Mouse (Mus musculus) bone marrow, adult 2 months (tissue): Measurements from ENCODE around the gene Tubb2b. TPM values are rescaled to one million over a fixed set of nuclear protein-coding genes. Genes with fewer than 3 reads are reported as not detected.

Source experiments
- H3K27ac ChIP-seq: fragments of 200-500 bp; 2 replicates; pipeline ENCODE4 v1.5.1; 2012; ENCODE audit warnings: low read depth, mild to moderate bottlenecking, control low read depth, inconsistent platforms, low read length; ENCODE audit not compliant: control insufficient read depth, poor library complexity, insufficient read depth
- H3K4me1 ChIP-seq: fragments of 200-500 bp; 2 replicates; pipeline ENCODE4 v1.6.1; 2011; ENCODE audit warnings: low read length; ENCODE audit not compliant: control insufficient read depth, insufficient read depth
- H3K4me3 ChIP-seq: fragments of 200-500 bp; replicated peaks from 2 replicates; pipeline ENCODE3; 2011; ENCODE audit warnings: mild to moderate bottlenecking, low read depth, low read length, control low read depth; ENCODE audit not compliant: control insufficient read depth
- CTCF ChIP-seq: fragments of 200-500 bp; IDR thresholded peaks from 2 replicates; pipeline ENCODE4 v1.5.1; 2011; ENCODE audit warnings: low read length, control low read depth; ENCODE audit not compliant: control insufficient read depth, insufficient read depth
- POLR2A ChIP-seq: fragments of 200-500 bp; IDR thresholded peaks from 2 replicates; pipeline ENCODE4 v1.6.1; 2011; ENCODE audit warnings: low read depth, mild to moderate bottlenecking, control low read depth, low read length, borderline replicate concordance; ENCODE audit not compliant: control insufficient read depth
- WGBS: fragments of 180-500 bp; shearing (Covaris S2); methylation state at CpG from one replicate; pipeline ENCODE4 v1.1.7; 2018; 5-methylcytosine and 5-hydroxymethylcytosine counted together
- polyA plus RNA-seq: library from polyadenylated mRNA; stranded (reverse); fragments of >200 nt; gene quantifications from 2 replicates; pipeline ENCODE4 v1.2.4, GENCODE M21; 2011; ENCODE audit warnings: low replicate concordance; ENCODE audit not compliant: missing spikeins, insufficient read depth, insufficient read length

Gene Tubb2b
- polyA plus RNA-seq, 1 experiment: 37.3 TPM

DNA sequence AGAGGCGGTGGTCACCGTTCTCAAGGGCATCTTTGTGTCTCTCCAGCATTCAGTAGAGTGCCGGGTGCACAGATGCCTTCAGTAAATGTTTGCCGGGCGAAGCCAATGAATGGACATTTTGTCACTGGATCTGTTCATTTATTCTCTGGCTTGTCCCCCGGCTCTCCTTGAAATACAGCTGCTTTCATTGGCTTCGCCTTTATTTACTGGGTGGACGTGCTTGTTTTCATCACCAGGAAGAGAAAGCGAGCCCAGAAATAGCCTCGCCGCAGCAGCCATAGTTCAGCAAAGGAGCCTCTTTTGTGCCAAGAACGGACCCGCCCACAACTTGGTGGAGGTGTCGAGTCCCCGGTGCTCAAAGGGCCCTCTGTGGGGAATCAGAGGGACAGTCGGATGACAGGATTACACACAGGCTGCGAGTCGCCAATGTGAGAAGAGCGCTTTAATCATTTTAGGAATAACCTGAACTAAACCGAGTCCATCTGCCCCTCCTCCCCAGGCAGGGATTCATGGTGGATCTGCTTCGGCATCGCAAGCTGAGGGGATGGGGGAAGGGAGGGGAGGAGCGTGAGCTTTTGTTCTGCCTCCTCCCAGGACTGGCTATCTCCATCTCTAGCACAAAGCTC lies 18.6 kb upstream of the Tubb2b start:
- H3K4me1 ChIP-seq: no peaks in the 10 kb centered on the region
- no peak overlapping the region for H3K27ac ChIP-seq
- 9% methylated on average over 23 of the region's 23 CpGs for WGBS
- TF ChIP-seq CTCF (no peak), POLR2A (no peak)
- no peak overlapping the region for H3K4me3 ChIP-seq

DNA sequence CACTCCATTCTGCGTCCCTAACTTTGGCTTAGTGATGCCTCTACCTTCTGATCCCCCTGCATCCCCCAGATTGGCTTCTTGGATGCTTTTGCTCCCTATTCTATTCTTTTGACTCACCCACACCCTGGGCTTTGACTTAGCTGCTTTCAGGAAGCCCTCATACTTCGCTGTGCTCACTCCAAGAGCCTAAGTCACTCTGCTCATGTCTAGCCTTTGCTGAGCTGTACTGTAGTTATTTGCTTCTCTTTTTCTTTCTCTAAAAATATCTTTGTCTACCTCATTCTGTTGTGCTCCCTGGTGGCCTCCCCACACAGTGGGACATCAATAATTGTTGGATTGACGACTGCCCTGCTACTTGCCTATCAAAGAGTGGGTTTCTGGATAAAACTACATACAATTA lies 17.9 kb upstream of the Tubb2b start:
- Histone ChIP-seq H3K27ac (no peak overlapping the region), H3K4me3 (no peak overlapping the region), H3K4me1 (no peaks in the 10 kb centered on the region)
- TF ChIP-seq CTCF: no peak
- no peak for TF ChIP-seq POLR2A
- WGBS: 54% methylated on average over 3 of the region's 3 CpGs

DNA sequence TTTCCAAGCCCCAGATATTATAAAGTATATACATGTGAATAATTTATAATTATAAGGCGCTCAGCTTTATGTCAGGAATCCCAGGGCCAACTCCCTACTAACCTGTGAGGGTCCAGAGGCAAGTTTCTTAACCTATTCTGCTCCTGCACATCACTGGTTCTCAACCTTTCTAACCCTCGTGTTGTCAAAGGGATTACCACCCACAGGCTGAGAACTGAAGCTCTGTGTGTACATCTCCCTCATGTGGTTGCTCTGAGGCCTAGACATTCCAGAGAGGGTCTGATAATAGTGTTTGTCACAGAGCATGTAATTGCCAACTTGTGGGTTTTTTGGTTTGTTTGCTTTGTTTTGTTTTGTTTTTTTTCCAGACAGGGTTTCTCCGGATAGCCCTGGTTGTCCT lies 16.6 kb upstream of the Tubb2b start:
- TF ChIP-seq POLR2A (no peak), CTCF (no peak)
- no peaks in the 10 kb centered on the region for H3K4me1 ChIP-seq
- 68% methylated on average over 3 of the region's 3 CpGs for WGBS
- H3K4me3 ChIP-seq: no peak overlapping the region
- no peak overlapping the region for H3K27ac ChIP-seq

DNA sequence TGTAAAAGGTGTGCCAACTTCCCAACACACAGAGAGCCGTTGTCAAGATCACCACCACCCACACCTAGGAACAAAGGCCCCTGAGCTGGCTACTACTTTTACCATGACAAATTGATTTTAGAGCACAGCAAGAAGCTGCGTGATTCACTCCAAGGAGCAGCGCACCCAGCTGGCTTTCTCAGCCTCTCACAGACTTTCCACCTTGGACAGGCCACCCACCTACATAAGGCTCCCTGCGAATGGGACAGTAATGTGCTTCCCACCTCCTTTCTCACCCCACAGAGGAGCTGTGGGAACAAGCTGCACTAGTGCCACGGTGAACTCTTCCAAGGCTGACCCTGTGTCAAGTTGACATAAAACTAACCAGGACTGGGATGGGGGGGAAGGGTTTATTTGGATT lies 13.1 kb upstream of the Tubb2b start:
- TF ChIP-seq CTCF: no peak
- TF ChIP-seq POLR2A: no peak
- Histone ChIP-seq H3K4me3 (no peak overlapping the region), H3K4me1 (no peaks in the 10 kb centered on the region), H3K27ac (no peak overlapping the region)
- 80% methylated on average over 5 of the region's 5 CpGs for WGBS

DNA sequence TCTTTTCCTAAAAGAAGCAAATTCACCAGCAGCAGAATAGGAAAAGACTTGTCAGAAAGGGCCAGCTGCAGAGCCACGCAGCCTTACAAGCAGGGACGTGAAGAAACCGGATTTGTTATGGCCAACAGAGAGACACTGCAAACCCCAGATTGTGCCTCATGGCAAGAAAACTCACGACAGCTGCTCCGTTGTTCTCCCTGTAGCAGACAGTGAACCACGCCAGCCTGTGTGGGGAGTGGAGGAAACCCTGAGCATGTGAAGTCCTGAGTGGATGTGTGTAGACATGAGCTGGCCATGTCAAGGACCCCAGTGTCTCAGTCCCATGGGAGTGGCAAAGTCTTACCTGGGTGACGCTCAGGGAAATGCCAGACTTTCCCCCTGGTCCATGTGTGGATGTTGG lies 6.3 kb upstream of the Tubb2b start:
- no peak overlapping the region for H3K4me3 ChIP-seq
- 70% methylated on average over 7 of the region's 7 CpGs for WGBS
- TF ChIP-seq POLR2A (no peak), CTCF (no peak)
- no peak overlapping the region for H3K27ac ChIP-seq
- H3K4me1 ChIP-seq: no peaks in the 10 kb centered on the region; the same call in 1 of the 2 replicates

DNA sequence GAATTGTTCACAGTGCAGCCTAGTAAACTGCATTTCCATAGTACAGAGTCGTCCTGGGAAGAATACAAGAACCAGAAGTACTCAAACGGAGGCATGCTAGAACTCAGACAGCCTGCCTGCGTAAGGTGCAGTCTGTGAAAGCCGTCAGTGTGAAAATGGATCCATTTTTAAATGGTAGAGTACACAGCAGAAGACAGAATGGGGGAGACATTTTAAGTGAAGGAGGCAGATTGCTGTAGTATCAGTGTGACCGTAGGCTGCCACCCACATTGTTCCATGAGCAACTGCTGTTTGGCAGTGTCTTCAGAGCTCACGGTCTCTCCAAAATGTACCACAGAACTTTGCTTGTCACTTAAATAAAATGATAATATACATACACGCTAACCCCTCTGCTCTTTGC lies 4.0 kb upstream of the Tubb2b start:
- WGBS: 80% methylated on average over 7 of the region's 7 CpGs
- H3K27ac ChIP-seq: no peak overlapping the region
- H3K4me1 ChIP-seq: no peaks in the 10 kb centered on the region; the same call in 1 of the 2 replicates
- H3K4me3 ChIP-seq: no peak overlapping the region
- TF ChIP-seq POLR2A: no peak
- no peak for TF ChIP-seq CTCF

DNA sequence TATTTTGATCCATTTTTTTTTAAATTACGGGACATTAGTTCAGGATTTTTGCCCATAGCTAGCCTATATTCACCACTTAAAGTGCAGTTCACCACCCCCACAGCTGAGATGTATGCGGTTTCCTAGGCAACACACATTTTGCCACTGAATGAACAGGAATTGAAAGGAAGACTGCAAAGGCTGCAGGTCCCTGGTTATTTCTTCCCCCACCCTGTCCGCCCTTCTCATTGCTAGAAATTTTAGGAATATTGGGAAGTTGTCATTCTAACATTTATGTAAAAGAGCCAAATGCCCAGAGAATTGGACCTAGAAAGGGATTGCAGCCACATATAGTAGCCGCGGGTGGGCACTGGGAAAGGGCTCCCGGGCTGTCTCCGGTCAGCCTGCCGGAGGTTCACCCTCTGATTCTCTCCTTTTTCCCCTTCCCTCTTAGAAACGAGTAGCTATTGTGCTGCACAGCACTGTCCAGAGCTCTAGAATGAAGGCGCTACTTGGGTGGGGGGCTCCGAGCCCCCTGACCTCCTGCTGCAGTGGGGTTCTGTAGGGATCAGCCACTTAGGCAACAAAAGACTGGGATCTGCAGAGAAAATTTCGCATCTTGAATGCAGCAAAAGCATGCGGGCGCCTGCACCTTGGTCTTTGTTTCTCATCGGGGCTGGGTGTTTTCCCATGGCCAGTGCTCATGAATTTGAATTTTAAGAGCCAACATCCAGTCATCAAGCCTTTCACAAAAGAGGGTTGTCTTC lies 3.2 kb upstream of the Tubb2b start:
- no peak overlapping the region for H3K27ac ChIP-seq
- no peaks in the 10 kb centered on the region; the same call in 1 of the 2 replicates for H3K4me1 ChIP-seq

DNA sequence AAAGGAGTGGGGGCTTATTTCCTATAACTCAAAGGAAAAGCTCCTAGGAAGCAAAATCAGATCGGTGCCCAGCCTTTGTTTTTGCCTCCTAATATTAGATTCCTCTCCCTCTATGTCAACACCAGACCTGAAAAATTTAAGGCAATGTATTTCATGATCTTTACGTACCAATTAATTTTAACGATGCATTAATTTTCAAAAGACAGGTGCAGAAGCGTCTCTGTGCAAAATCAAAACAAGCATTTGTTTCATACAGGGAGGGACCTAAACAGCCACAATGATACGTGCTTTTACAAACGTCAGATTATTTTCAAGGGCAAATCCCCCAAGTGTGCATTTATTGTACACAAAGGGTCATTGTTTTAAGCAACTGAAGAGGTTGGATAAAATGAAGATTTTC lies 2.6 kb upstream of the Tubb2b start:
- TF ChIP-seq POLR2A: no peak
- TF ChIP-seq CTCF: no peak
- 31% methylated on average over 6 of the region's 6 CpGs for WGBS

More for the DNA sequence above, 3.2 kb upstream of the Tubb2b start:
- TF ChIP-seq POLR2A (no peak), CTCF (no peak)
- H3K4me3 ChIP-seq: no peak overlapping the region
- 14% methylated on average over 15 of the region's 15 CpGs for WGBS

DNA sequence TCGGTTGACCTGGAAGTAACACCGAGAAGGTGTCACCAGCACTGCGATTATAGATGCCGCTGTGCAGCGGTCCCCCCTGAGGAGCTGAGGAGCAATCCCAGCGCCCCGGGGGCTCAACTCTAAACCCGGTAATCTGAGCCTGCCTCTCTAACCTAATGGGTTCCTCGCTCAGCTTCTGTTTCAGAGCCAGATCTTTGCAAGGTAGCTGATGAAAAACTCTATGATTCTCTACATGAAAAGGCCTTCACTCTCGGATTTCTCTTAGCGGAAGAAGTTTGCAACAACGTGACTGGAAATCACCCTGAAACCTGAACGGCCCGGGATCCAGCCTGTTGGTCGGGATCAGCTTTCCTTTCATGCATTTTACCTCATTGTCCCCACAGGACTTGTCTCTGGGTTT lies 2.0 kb upstream of the Tubb2b start:
- Histone ChIP-seq H3K4me3 (no peak overlapping the region), H3K27ac (no peak overlapping the region), H3K4me1 (no peaks in the 10 kb centered on the region; the same call in 1 of the 2 replicates)
- WGBS: 6% methylated on average over 15 of the region's 15 CpGs
- TF ChIP-seq CTCF (no peak), POLR2A (no peak)

More for the DNA sequence above, 2.6 kb upstream of the Tubb2b start:
- Histone ChIP-seq H3K4me1 (no peaks in the 10 kb centered on the region; the same call in 1 of the 2 replicates), H3K4me3 (no peak overlapping the region), H3K27ac (no peak overlapping the region)

DNA sequence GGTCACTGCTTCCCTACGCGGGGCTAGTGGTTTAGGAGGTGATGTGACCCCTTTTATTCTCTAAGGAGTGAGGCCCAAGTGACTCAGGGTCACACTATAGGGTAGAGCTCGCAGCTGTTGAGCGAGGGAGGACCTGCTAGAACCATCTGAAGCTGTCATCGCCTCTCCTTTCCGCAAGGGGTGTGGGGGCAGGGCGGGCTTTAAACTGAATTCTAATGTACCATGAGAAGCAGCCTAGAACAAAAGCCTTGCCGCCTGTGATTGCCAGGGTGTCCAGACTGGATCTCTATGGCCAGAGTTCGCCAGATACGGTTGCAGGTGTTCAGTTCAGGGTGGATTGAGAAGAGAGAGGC lies 1.4 kb upstream of the Tubb2b start:
- H3K27ac ChIP-seq: no peak overlapping the region
- no peak overlapping the region for H3K4me3 ChIP-seq
- no peak for TF ChIP-seq POLR2A
- TF ChIP-seq CTCF: no peak
- H3K4me1 ChIP-seq: no peaks in the 10 kb centered on the region; the same call in 1 of the 2 replicates
- WGBS: 7% methylated on average over 10 of the region's 10 CpGs
